Mouse (Mus musculus) frontal cortex, postnatal 10 days (tissue): ENCODE measurements around the gene Gm10139.
"Not testable (repeated sequence)": the region's sequence is repeated elsewhere in the genome, so short reads cannot be mapped to it uniquely, and the experiment has no call there.

ENCODE experiments used
- DNase-seq, 2 experiments: peaks; one replicate each; pipeline ENCODE4 v3.0.0; 2022; ENCODE audit warnings: low spot score in 2 of 2, mixed read lengths in 1 of 2

Gm10139 gene

DNA sequence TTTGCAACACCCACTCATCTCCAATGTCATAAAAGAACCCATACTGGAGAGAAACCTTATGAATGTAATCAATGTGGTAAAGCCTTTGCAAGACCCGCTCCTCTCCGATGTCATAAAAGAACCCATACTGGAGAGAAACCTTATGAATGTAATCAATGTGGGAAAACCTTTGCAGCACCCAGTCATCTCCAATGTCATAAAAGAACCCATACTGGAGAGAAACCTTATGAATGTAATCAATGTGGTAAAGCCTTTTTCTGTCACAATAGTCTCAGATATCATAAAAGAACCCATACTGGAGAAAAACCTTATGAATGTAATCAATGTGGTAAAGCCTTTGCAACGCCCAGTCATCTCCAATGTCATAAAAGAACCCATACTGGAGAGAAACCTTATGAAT lies at the start of gene Gm10139:
TSS of gene Gm10139 (plus strand) at position 301 of the 400 bp plus-strand sequence.
- not testable (repeated sequence) for DNase-seq

DNA sequence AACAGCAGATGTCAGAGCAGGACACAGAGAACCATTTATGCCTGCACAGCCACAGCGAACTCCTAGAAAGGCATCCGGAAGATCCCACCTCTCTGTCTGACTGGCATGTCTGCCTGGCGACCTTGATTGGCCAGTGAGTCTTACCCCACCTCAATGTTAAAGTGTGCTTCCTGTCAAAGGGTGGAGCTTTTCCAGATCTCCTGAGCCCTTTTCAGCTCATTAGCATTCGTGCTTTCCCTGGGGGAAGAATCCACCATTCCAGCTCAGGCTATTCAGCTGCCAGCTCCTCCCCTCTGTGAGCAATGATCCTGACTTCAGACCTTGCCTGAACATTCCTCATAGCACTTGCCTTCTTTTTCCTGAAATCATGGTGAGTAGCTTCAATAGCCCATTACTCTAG lies 45.2 kb downstream of the Gm10139 start:
- DNase-seq = not testable (repeated sequence)
